Mouse (Mus musculus): ENCODE data around the gene Vwa7.
"Not testable (repeated sequence)": the region's sequence is repeated elsewhere in the genome, so short reads cannot be mapped to it uniquely, and the experiment has no call there.

DNA sequence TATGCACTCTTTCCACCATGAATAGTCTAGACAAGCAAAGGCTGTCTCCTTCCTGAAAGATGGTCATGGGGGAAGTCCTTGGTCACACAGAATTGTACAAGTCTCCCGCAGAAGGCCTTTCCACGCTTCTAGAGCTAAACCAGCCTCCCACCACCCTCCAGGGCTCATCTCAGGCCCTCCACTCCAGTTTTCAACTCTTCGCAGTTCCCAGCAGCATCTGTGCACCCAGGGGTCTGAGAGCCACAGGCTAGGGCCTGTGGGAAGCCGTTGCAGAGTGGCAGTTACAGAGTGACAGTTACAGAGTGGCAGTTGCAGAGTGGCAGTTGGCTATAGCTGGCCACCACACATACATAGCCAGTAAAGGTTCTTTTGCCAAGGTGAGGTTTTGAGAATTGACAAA, 20.5 kb upstream of the Vwa7 start:
- TF ChIP-seq POLR2A (IDR thresholded peaks at IDR 0.05; ENCODE audit: control insufficient read depth in 1 of 2, insufficient read depth in 1 of 2, low read depth in 1 of 2, low read length in 2 of 2, poor library complexity in 1 of 2) (peak; percentile 45 to 58; a peak in 1 of 4 replicates), MXI1 (IDR thresholded peaks at IDR 0.05; ENCODE audit: low read depth, low read length) (0 out of 2 replicates have a peak, but pooled peaks have one; percentile 34)
- not testable (repeated sequence) for TF ChIP-seq CTCF (IDR thresholded peaks at IDR 0.05 in 2 of 3, conservative IDR thresholded peaks at IDR 0.05 in 1 of 3; ENCODE audit: control insufficient read depth in 1 of 3, insufficient read depth in 1 of 3, low read depth in 2 of 3, low read length in 3 of 3, poor library complexity in 1 of 3, severe bottlenecking in 1 of 3); ZKSCAN1 (IDR thresholded peaks at IDR 0.05; ENCODE audit: low read depth, low read length); E2F4 (IDR thresholded peaks at IDR 0.05; ENCODE audit: borderline replicate concordance, low read depth, low read length); EP300 (IDR thresholded peaks at IDR 0.05; ENCODE audit: low read depth in 1 of 2, low read length in 2 of 2); POLR2AphosphoS2 (IDR thresholded peaks at IDR 0.05; ENCODE audit: low read length); MEF2A (IDR thresholded peaks at IDR 0.05; ENCODE audit: extremely low read depth, insufficient replicate concordance, low read depth, low read length, poor library complexity, severe bottlenecking); NRF1 (IDR thresholded peaks at IDR 0.05; ENCODE audit: insufficient read depth, low read depth, low read length, poor library complexity, severe bottlenecking); TCF12 (IDR thresholded peaks at IDR 0.05; ENCODE audit: low read depth, low read length); MAX (IDR thresholded peaks at IDR 0.05; ENCODE audit: low read length); ZNF384 (IDR thresholded peaks at IDR 0.05; ENCODE audit: low read depth, low read length); MYC (IDR thresholded peaks at IDR 0.05; ENCODE audit: low read depth, low read length)

Measured in MEL (cell line).